Mouse (Mus musculus) liver, embryonic 14.5 days (tissue): Measurements from ENCODE around the gene Prickle1. TPM values are rescaled to one million over a fixed set of nuclear protein-coding genes. Genes with fewer than 3 reads are reported as not detected.

ENCODE experiments used
- ATAC-seq: fragments of 200-750 bp; cut with Nextera tagmentation; 2 replicates; pipeline ENCODE4 v1.8.0; 2017; ENCODE audit warnings: moderate number of reproducible peaks, mild to moderate bottlenecking, moderate library complexity; ENCODE audit not compliant: insufficient read depth
- DNase-seq, 3 experiments: peaks; one replicate each; pipeline ENCODE4 v3.0.0-alpha.2; 2012 to 2013; ENCODE audit warnings: low read depth in 3 of 3, low spot score in 3 of 3
- H3K27ac ChIP-seq: fragments of 300-500 bp; sonication (generic); 2 replicates; pipeline ENCODE4 v1.5.1; 2014; ENCODE audit warnings: moderate library complexity, mild to moderate bottlenecking, control low read depth, inconsistent platforms
- H3K27me3 ChIP-seq: fragments of 300-500 bp; sonication (generic); 2 replicates; pipeline ENCODE4 v1.6.1; 2014; ENCODE audit warnings: mild to moderate bottlenecking, low read length, moderate library complexity; ENCODE audit not compliant: control insufficient read depth, insufficient read depth
- H3K36me3 ChIP-seq: fragments of 300-500 bp; sonication (generic); replicated peaks from 2 replicates; pipeline ENCODE4 v1.6.1; 2014; ENCODE audit warnings: low read depth; ENCODE audit not compliant: control insufficient read depth, insufficient read depth
- H3K4me1 ChIP-seq, 2 experiments: fragments of 200-500 bp in 1 of 2; fragments of 300-500 bp in 1 of 2; sonication (generic) in 1 of 2; replicated peaks; 2 replicates each; pipeline ENCODE4 v1.6.1; 2012 to 2014; ENCODE audit warnings: antibody characterized with exemption in 1 of 2, inconsistent platforms in 1 of 2, low read length in 1 of 2; ENCODE audit not compliant: control insufficient read depth in 2 of 2, insufficient read depth in 2 of 2
- H3K4me2 ChIP-seq: fragments of 300-500 bp; sonication (generic); 2 replicates; pipeline ENCODE4 v1.6.1; 2014; ENCODE audit warnings: low read depth, mild to moderate bottlenecking, control low read depth, moderate library complexity
- H3K4me3 ChIP-seq, 2 experiments: fragments of 200-500 bp in 1 of 2; fragments of 300-500 bp in 1 of 2; sonication (generic) in 1 of 2; 2 replicates each; pipeline ENCODE4 v1.5.1; 2012 to 2014; ENCODE audit warnings: low read depth in 2 of 2, low read length in 2 of 2, mild to moderate bottlenecking in 2 of 2, control low read depth in 1 of 2, inconsistent platforms in 1 of 2, moderate library complexity in 1 of 2; ENCODE audit not compliant: insufficient read depth in 1 of 2
- H3K9ac ChIP-seq: fragments of 300-500 bp; sonication (generic); replicated peaks from 2 replicates; pipeline ENCODE4 v1.6.1; 2014; ENCODE audit warnings: mild to moderate bottlenecking, control low read depth, moderate library complexity
- H3K9me3 ChIP-seq: fragments of 300-500 bp; sonication (generic); 2 replicates; pipeline ENCODE4 v1.6.1; 2016; ENCODE audit warnings: low read length, mixed read lengths; ENCODE audit not compliant: control insufficient read depth
- CTCF ChIP-seq: IDR thresholded peaks from 2 replicates; pipeline ENCODE4 v1.5.1; 2016; ENCODE audit warnings: antibody characterized with exemption, low read depth, control low read depth
- EP300 ChIP-seq: IDR thresholded peaks from 2 replicates; pipeline ENCODE4 v1.6.1; 2016; ENCODE audit warnings: antibody characterized with exemption, low read depth
- WGBS: fragments of 180-500 bp; shearing (Covaris S2); extraction: QIAGEN DNeasy Blood & Tissue Kit; methylation state at CpG from one replicate; pipeline ENCODE4 v1.1.7; 2014; ENCODE audit not compliant: insufficient replicate concordance; 5-methylcytosine and 5-hydroxymethylcytosine counted together
- polyA plus RNA-seq, 2 experiments: library from polyadenylated mRNA; depleted of rRNA in 1 of 2; stranded (reverse) in 1 of 2; unstranded in 1 of 2; fragments of >200 nt; fragmentation: Nextera tagmentation in 1 of 2; extraction: Ambion mirVana in 1 of 2; gene quantifications; 2 replicates each; pipeline versions ENCODE4 v1.2.1 to v1.2.3; 2012 to 2014

The Prickle1 gene
- polyA plus RNA-seq, 2 experiments: 1.5 to 3.2 TPM

- Histone ChIP-seq H3K4me3 (no peak overlapping the region), H3K27me3 (no peaks in the 10 kb centered on the region), H3K4me1 (peaks cover 17 to 18% of the 10 kb centered on the region in 2 experiments), H3K4me2 (no peak overlapping the region), H3K27ac (no peak overlapping the region), H3K36me3 (no peaks in the 10 kb centered on the region), H3K9ac (no peak overlapping the region), H3K9me3 (no peaks in the 10 kb centered on the region)
- TF ChIP-seq CTCF: no peak
- TF ChIP-seq EP300: no peak
- ATAC-seq (no peak), DNase-seq (no peak)
- WGBS: 79% methylated on average over 6 of the region's 6 CpGs
These were observed 7.3 kb downstream of the Prickle1 start for GRCm38 (mm10) chr15:93588401-93588800.

- Histone ChIP-seq H3K9me3 (no peaks in the 10 kb centered on the region), H3K4me3 (no peak overlapping the region), H3K9ac (no peak overlapping the region), H3K27ac (no peak overlapping the region), H3K4me2 (no peak overlapping the region), H3K27me3 (no peaks in the 10 kb centered on the region), H3K4me1 (peaks cover 10 to 14% of the 10 kb centered on the region in 2 experiments), H3K36me3 (no peaks in the 10 kb centered on the region)
- no peak; the same call in 1 of the 2 replicates for ATAC-seq
- TF ChIP-seq CTCF (no peak), EP300 (no peak)
- DNase-seq: no peak
- 73% methylated on average over 8 of the region's 8 CpGs for WGBS
These were observed 8.0 kb downstream of the Prickle1 start for GRCm38 (mm10) chr15:93587660-93588059.

- TF ChIP-seq CTCF (no peak), EP300 (no peak)
- H3K4me2 ChIP-seq: no peak overlapping the region
- H3K9ac ChIP-seq: no peak overlapping the region
- no peak for ATAC-seq
- no peak for DNase-seq
- H3K27me3 ChIP-seq: no peaks in the 10 kb centered on the region
- no peaks in the 10 kb centered on the region for H3K9me3 ChIP-seq
- WGBS: 78% methylated on average over 11 of the region's 11 CpGs
- no peak overlapping the region for H3K4me3 ChIP-seq
- H3K27ac ChIP-seq: no peak overlapping the region
- H3K36me3 ChIP-seq: no peaks in the 10 kb centered on the region
- no peaks in the 10 kb centered on the region for H3K4me1 ChIP-seq
These were observed 12.6 kb downstream of the Prickle1 start for GRCm38 (mm10) chr15:93583051-93583450.

- DNase-seq (no peak), ATAC-seq (no peak)
- no peaks in the 10 kb centered on the region for H3K27me3 ChIP-seq
- H3K4me3 ChIP-seq: no peak overlapping the region
- no peak overlapping the region for H3K27ac ChIP-seq
- 74% methylated on average over 8 of the region's 8 CpGs for WGBS
- no peak overlapping the region for H3K4me2 ChIP-seq
- no peaks in the 10 kb centered on the region for H3K4me1 ChIP-seq
- TF ChIP-seq CTCF: no peak
- no peak for TF ChIP-seq EP300
- H3K9me3 ChIP-seq: no peaks in the 10 kb centered on the region
- no peak overlapping the region for H3K9ac ChIP-seq
- H3K36me3 ChIP-seq: no peaks in the 10 kb centered on the region
These were observed 14.0 kb downstream of the Prickle1 start for GRCm38 (mm10) chr15:93581736-93582135.

GRCm38 (mm10) chr15:93579899-93580298 lies 15.8 kb downstream of the Prickle1 start:
- no peak for DNase-seq
- TF ChIP-seq CTCF (no peak), EP300 (no peak)
- WGBS: 52% methylated on average over 9 of the region's 9 CpGs

More at GRCm38 (mm10) chr15:93579899-93580298, 15.8 kb downstream of the Prickle1 start:
- no peaks in the 10 kb centered on the region for H3K27me3 ChIP-seq
- no peak overlapping the region for H3K4me3 ChIP-seq
- H3K9me3 ChIP-seq: no peaks in the 10 kb centered on the region
- no peak overlapping the region for H3K9ac ChIP-seq
- no peaks in the 10 kb centered on the region for H3K36me3 ChIP-seq
- H3K4me2 ChIP-seq: no peak overlapping the region
- H3K4me1 ChIP-seq: no peaks in the 10 kb centered on the region
- no peak overlapping the region for H3K27ac ChIP-seq
- no peak for ATAC-seq
